Mouse (Mus musculus) cerebellum, postnatal 36 days (tissue): ENCODE data around the gene Uhmk1.
A peak's percentile ranks its signal among the peaks of the same experiment; 100 is the strongest.
"Not testable (repeated sequence)": the region's sequence is repeated elsewhere in the genome, so short reads cannot be mapped to it uniquely, and the experiment has no call there.

Experiments used
- DNase-seq, 2 experiments: peaks; one replicate each; pipeline ENCODE4 v3.0.0; 2021 to 2022; ENCODE audit warnings: mixed read lengths in 2 of 2

The Uhmk1 gene

GRCm38 (mm10) chr1:170214757-170215522 lies at the start of gene Uhmk1:
Uhmk1 (minus strand) TSS chr1:170215397.
- DNase-seq, result peak; percentile 87 to 91

- DNase-seq, result peak; percentile 85 to 88
Observed at GRCm38 (mm10) chr1:170255560-170255910, 40.3 kb upstream of the Uhmk1 start.

- DNase-seq, result no peak
Observed at GRCm38 (mm10) chr1:170254893-170255559, 39.8 kb upstream of the Uhmk1 start.

GRCm38 (mm10) chr1:170245016-170245415 lies 29.8 kb upstream of the Uhmk1 start:
- DNase-seq, result no peak

- DNase-seq, result not testable (repeated sequence)
Observed at GRCm38 (mm10) chr1:170232688-170233087, 17.5 kb upstream of the Uhmk1 start, which contains the start of gene Sh2d1b2. Sh2d1b2 (plus strand) TSS chr1:170232749.

GRCm38 (mm10) chr1:170223276-170223675 lies 8.1 kb upstream of the Uhmk1 start:
- no peak for DNase-seq

GRCm38 (mm10) chr1:170220351-170220750 lies 5.2 kb upstream of the Uhmk1 start:
- DNase-seq, result no peak

GRCm38 (mm10) chr1:170218091-170218884 lies 3.1 kb upstream of the Uhmk1 start:
- no peak for DNase-seq

GRCm38 (mm10) chr1:170215590-170215989 lies 393 bp upstream of the Uhmk1 start:
- DNase-seq, result no peak

GRCm38 (mm10) chr1:170214383-170214756 lies 827 bp downstream of the Uhmk1 start:
- no peak for DNase-seq

- no peak for DNase-seq
Observed at GRCm38 (mm10) chr1:170213181-170213879, 1.9 kb downstream of the Uhmk1 start.

- no peak for DNase-seq
Observed at GRCm38 (mm10) chr1:170206395-170206794, 8.8 kb downstream of the Uhmk1 start.

- peak; percentile 19 to 22 for DNase-seq
Observed at GRCm38 (mm10) chr1:170200379-170200778, 14.8 kb downstream of the Uhmk1 start.

- DNase-seq, result no peak
Observed at GRCm38 (mm10) chr1:170196211-170196610, 19.0 kb downstream of the Uhmk1 start.

- no peak for DNase-seq
Observed at GRCm38 (mm10) chr1:170191925-170192324, 23.3 kb downstream of the Uhmk1 start.

- no peak for DNase-seq
Observed at GRCm38 (mm10) chr1:170190225-170190624, 25.0 kb downstream of the Uhmk1 start.

- DNase-seq, result peak in 1 of 2 experiments; percentile 9
Observed at GRCm38 (mm10) chr1:170188601-170189000, 26.6 kb downstream of the Uhmk1 start.

- no peak for DNase-seq
Observed at GRCm38 (mm10) chr1:170186531-170186930, 28.7 kb downstream of the Uhmk1 start.

GRCm38 (mm10) chr1:170185137-170185536 lies 30.1 kb downstream of the Uhmk1 start:
- no peak for DNase-seq

- DNase-seq, result no peak
Observed at GRCm38 (mm10) chr1:170182706-170183105, 32.5 kb downstream of the Uhmk1 start.

- DNase-seq, result no peak
Observed at GRCm38 (mm10) chr1:170176661-170177239, 38.4 kb downstream of the Uhmk1 start.

GRCm38 (mm10) chr1:170175848-170176247 lies 39.3 kb downstream of the Uhmk1 start:
- DNase-seq, result no peak
